Mouse (Mus musculus) CH12.LX (cell line): ENCODE data around the gene Tfr2. TPM values are rescaled to one million over a fixed set of nuclear protein-coding genes. Genes with fewer than 3 reads are reported as not detected.

ENCODE experiments used
- DNase-seq: peaks from one replicate; pipeline ENCODE4 v3.0.0-alpha.2; 2013; ENCODE audit errors: extremely low read depth
- H3K27ac ChIP-seq: 2 replicates; pipeline ENCODE4 v1.5.1; 2012; ENCODE audit warnings: low read depth, mild to moderate bottlenecking, control low read depth, moderate library complexity; ENCODE audit not compliant: insufficient read depth
- H3K27me3 ChIP-seq: replicated peaks from 2 replicates; pipeline ENCODE3; 2012; ENCODE audit warnings: inconsistent platforms
- H3K36me3 ChIP-seq, 2 experiments: replicated peaks in 1 of 2; 2 replicates each; pipeline versions ENCODE3 to v1.6.1; 2012; ENCODE audit warnings: inconsistent platforms in 1 of 2, low read length in 1 of 2, mild to moderate bottlenecking in 1 of 2, mixed read lengths in 1 of 2, moderate library complexity in 1 of 2; ENCODE audit not compliant: control insufficient read depth in 1 of 2, insufficient read depth in 1 of 2
- H3K4me1 ChIP-seq, 2 experiments: 2 replicates each; pipeline ENCODE4 v1.6.1; 2012; ENCODE audit warnings: inconsistent platforms in 1 of 2, moderate library complexity in 1 of 2; ENCODE audit not compliant: insufficient read depth in 2 of 2, control insufficient read depth in 1 of 2
- H3K4me2 ChIP-seq: 2 replicates; pipeline ENCODE4 v1.6.1; 2012; ENCODE audit warnings: low read depth, mild to moderate bottlenecking, control low read depth; ENCODE audit not compliant: poor library complexity, insufficient read depth, severe bottlenecking
- H3K4me3 ChIP-seq, 3 experiments: fragments of 150-350 bp in 1 of 3; sonication (generic) in 1 of 3; replicated peaks in 1 of 3; 2 replicates each; pipeline versions ENCODE3 to v1.5.1; 2011 to 2012; ENCODE audit warnings: low read depth in 2 of 3, low read length in 2 of 3, mild to moderate bottlenecking in 2 of 3, moderate library complexity in 2 of 3, control low read depth in 1 of 3, improper control_type of control experiment in 1 of 3, inconsistent platforms in 1 of 3, mixed read lengths in 1 of 3; ENCODE audit not compliant: poor library complexity in 1 of 3
- H3K79me2 ChIP-seq: replicated peaks from 2 replicates; pipeline ENCODE4 v1.6.1; 2012; ENCODE audit warnings: mild to moderate bottlenecking, moderate library complexity; ENCODE audit not compliant: control insufficient read depth, poor library complexity, insufficient read depth, severe bottlenecking; ENCODE audit errors: extremely low read depth
- H3K9ac ChIP-seq: 2 replicates; pipeline ENCODE4 v1.6.1; 2012; ENCODE audit warnings: low read depth, mild to moderate bottlenecking, control low read depth, moderate library complexity; ENCODE audit not compliant: insufficient read depth
- H3K9me3 ChIP-seq: replicated peaks from 2 replicates; pipeline ENCODE3; 2012; ENCODE audit warnings: low read length, inconsistent platforms, mixed read lengths
- BHLHE40 ChIP-seq: IDR thresholded peaks from 2 replicates; pipeline ENCODE4 v1.6.1; 2011; ENCODE audit warnings: mild to moderate bottlenecking, low read depth, low read length, improper control_type of control experiment
- CHD1 ChIP-seq: IDR thresholded peaks from 2 replicates; pipeline ENCODE4 v1.6.1; 2012; ENCODE audit warnings: low read depth, low read length, improper control_type of control experiment, inconsistent platforms
- CHD2 ChIP-seq: IDR thresholded peaks from 2 replicates; pipeline ENCODE4 v1.6.1; 2011; ENCODE audit warnings: low read length, improper control_type of control experiment
- CTCF ChIP-seq, 2 experiments: IDR thresholded peaks in 1 of 2; conservative IDR thresholded peaks in 1 of 2; 2 replicates each; pipeline ENCODE4 v1.5.1; 2011 to 2012; ENCODE audit warnings: low read depth in 2 of 2, low read length in 2 of 2, improper control_type of control experiment in 1 of 2, inconsistent platforms in 1 of 2, mild to moderate bottlenecking in 1 of 2, moderate library complexity in 1 of 2
- E2F4 ChIP-seq: IDR thresholded peaks from 2 replicates; pipeline ENCODE4 v1.6.1; 2011; ENCODE audit warnings: low read depth, low read length, improper control_type of control experiment; ENCODE audit not compliant: insufficient replicate concordance
- ELF1 ChIP-seq: IDR thresholded peaks from 2 replicates; pipeline ENCODE4 v1.6.1; 2014; ENCODE audit warnings: low read depth, mild to moderate bottlenecking, inconsistent platforms, low read length, improper control_type of control experiment
- ETS1 ChIP-seq: conservative IDR thresholded peaks from 2 replicates; pipeline ENCODE4 v1.6.1; 2012; ENCODE audit warnings: low read depth, mild to moderate bottlenecking, inconsistent platforms, low read length, improper control_type of control experiment, moderate library complexity
- HCFC1 ChIP-seq: IDR thresholded peaks from 2 replicates; pipeline ENCODE4 v1.6.1; 2012; ENCODE audit warnings: low read depth, mild to moderate bottlenecking, inconsistent platforms, low read length, improper control_type of control experiment
- IRF4 ChIP-seq: IDR thresholded peaks from 2 replicates; pipeline ENCODE4 v1.6.1; 2014; ENCODE audit warnings: low read depth, mild to moderate bottlenecking, inconsistent platforms, low read length, improper control_type of control experiment
- JUND ChIP-seq: conservative IDR thresholded peaks from 2 replicates; pipeline ENCODE4 v1.6.1; 2011; ENCODE audit warnings: low read depth, low read length, improper control_type of control experiment
- KAT2A ChIP-seq: IDR thresholded peaks from 2 replicates; pipeline ENCODE4 v1.6.1; 2012; ENCODE audit warnings: low read length, improper control_type of control experiment, inconsistent platforms; ENCODE audit not compliant: insufficient replicate concordance
- MAFK ChIP-seq: IDR thresholded peaks from 2 replicates; pipeline ENCODE4 v1.6.1; 2011; ENCODE audit warnings: low read length, improper control_type of control experiment; ENCODE audit not compliant: insufficient replicate concordance
- MAZ ChIP-seq: IDR thresholded peaks from 2 replicates; pipeline ENCODE4 v1.6.1; 2012; ENCODE audit warnings: low read depth, mild to moderate bottlenecking, inconsistent platforms, low read length, improper control_type of control experiment, moderate library complexity
- NRF1 ChIP-seq: IDR thresholded peaks from 2 replicates; pipeline ENCODE4 v1.6.1; 2014; ENCODE audit warnings: low read depth, mild to moderate bottlenecking, inconsistent platforms, low read length, improper control_type of control experiment, moderate library complexity
- PAX5 ChIP-seq: IDR thresholded peaks from 2 replicates; pipeline ENCODE4 v1.6.1; 2012; ENCODE audit warnings: low read length, inconsistent platforms, mixed read lengths
- RAD21 ChIP-seq: IDR thresholded peaks from 2 replicates; pipeline ENCODE4 v1.6.1; 2011; ENCODE audit warnings: low read depth, mild to moderate bottlenecking, low read length, improper control_type of control experiment, moderate library complexity
- RCOR1 ChIP-seq: conservative IDR thresholded peaks from 2 replicates; pipeline ENCODE4 v1.6.1; 2012; ENCODE audit warnings: low read depth, mild to moderate bottlenecking, inconsistent platforms, low read length, improper control_type of control experiment
- SIN3A ChIP-seq: IDR thresholded peaks from 2 replicates; pipeline ENCODE4 v1.6.1; 2012; ENCODE audit warnings: low read length, improper control_type of control experiment, inconsistent platforms
- SMC3 ChIP-seq: IDR thresholded peaks from 2 replicates; pipeline ENCODE4 v1.6.1; 2011; ENCODE audit warnings: low read depth, low read length, improper control_type of control experiment
- TBP ChIP-seq: conservative IDR thresholded peaks from 2 replicates; pipeline ENCODE4 v1.6.1; 2011; ENCODE audit warnings: low read depth, low read length, improper control_type of control experiment
- UBTF ChIP-seq: IDR thresholded peaks from 2 replicates; pipeline ENCODE4 v1.6.1; 2012; ENCODE audit warnings: low read depth, mild to moderate bottlenecking, inconsistent platforms, low read length, improper control_type of control experiment, moderate library complexity
- USF1 ChIP-seq: IDR thresholded peaks from 2 replicates; pipeline ENCODE4 v1.6.1; 2014; ENCODE audit warnings: low read depth, mild to moderate bottlenecking, inconsistent platforms, low read length, improper control_type of control experiment
- USF2 ChIP-seq: conservative IDR thresholded peaks from 2 replicates; pipeline ENCODE4 v1.6.1; 2011; ENCODE audit warnings: low read depth, low read length, improper control_type of control experiment
- ZC3H11A ChIP-seq: IDR thresholded peaks from 2 replicates; pipeline ENCODE4 v1.6.1; 2012; ENCODE audit warnings: low read depth, mild to moderate bottlenecking, inconsistent platforms, low read length, improper control_type of control experiment
- ZKSCAN1 ChIP-seq: IDR thresholded peaks from 2 replicates; pipeline ENCODE4 v1.6.1; 2012; ENCODE audit warnings: low read depth, inconsistent platforms, low read length, improper control_type of control experiment, borderline replicate concordance
- dilution Hi-C: fragments of 300-500 bp; cut with MboI; formaldehyde crosslinking; loops from 2 replicates; pipeline ENCODE4 v1.14.3; 2020; ENCODE audit warnings: low sequenced_read_pairs; ENCODE audit not compliant: extremely low pct_unique_long_range_greater_than_20kb, extremely low pct_ligation_motif_present
- in situ Hi-C: fragments of 300-500 bp; cut with MboI; formaldehyde crosslinking; loops from 3 replicates; pipeline ENCODE4 v1.14.3; 2019; ENCODE audit warnings: low sequenced_read_pairs, low pct_ligation_motif_present, low pct_unique_long_range_greater_than_20kb, mixed read lengths
- polyA plus RNA-seq: library from polyadenylated mRNA; unstranded; fragments of >175 nt; gene quantifications from 2 replicates; pipeline ENCODE4 v1.2.1, GENCODE M21; 2012; ENCODE audit warnings: low read depth; ENCODE audit not compliant: insufficient read length
- total RNA-seq, 2 experiments: library from RNA; depleted of rRNA; stranded (reverse); fragments of 300-350 nt in 1 of 2; fragments of >200 nt in 1 of 2; gene quantifications; 2 replicates each; pipeline ENCODE4 v1.2.3; 2012 to 2014

Tfr2 gene
- total and polyA plus RNA-seq, 3 experiments: 0.67 to 2.2 (median 2.2) TPM

DNA sequence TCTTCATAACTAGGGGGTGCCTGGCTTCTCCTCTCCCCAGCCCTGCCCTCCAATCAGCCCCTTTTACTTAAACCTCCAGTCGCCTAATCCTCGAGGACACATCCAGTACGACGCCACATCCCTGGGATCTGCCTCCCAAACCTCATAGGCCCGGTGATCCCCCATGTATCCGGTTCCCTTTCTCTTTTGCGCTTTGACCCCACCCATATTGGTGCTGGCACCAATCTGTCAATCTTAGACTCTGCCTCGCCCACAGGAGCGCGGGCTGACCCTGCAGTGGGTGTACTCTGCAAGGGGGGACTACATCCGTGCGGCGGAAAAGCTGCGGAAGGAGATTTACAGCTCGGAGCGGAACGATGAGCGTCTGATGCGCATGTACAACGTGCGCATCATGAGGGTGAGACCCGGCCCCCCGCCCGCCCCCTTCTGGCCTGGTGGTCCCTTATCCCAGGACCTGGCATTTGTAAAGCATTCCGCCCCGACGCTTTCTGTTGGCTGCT is 14.1 kb downstream of the Tfr2 start:
- TF ChIP-seq PAX5: no peak
- TF ChIP-seq NRF1: no peak
- TF ChIP-seq MAZ: no peak
- TF ChIP-seq RCOR1: no peak
- no peak for TF ChIP-seq HCFC1
- TF ChIP-seq ZC3H11A: no peak
- no peak for TF ChIP-seq ZKSCAN1
- TF ChIP-seq USF1: no peak
- no peak for TF ChIP-seq KAT2A
- no peak for TF ChIP-seq CHD1
- TF ChIP-seq SIN3A: no peak
- no peak for TF ChIP-seq RAD21
- no peak for TF ChIP-seq ELF1
- TF ChIP-seq ETS1: no peak
- TF ChIP-seq UBTF: no peak
- no peak for TF ChIP-seq CHD2
- no peak for TF ChIP-seq TBP
- TF ChIP-seq IRF4: no peak
- TF ChIP-seq MAFK: no peak
- Histone ChIP-seq H3K27me3 (peaks cover 3% of the 10 kb centered on the region), H3K9ac (no peak overlapping the region), H3K27ac (no peak overlapping the region), H3K36me3 (no peaks in the 10 kb centered on the region), H3K9me3 (peaks cover 6% of the 10 kb centered on the region), H3K79me2 (no peaks in the 10 kb centered on the region), H3K4me2 (no peak overlapping the region), H3K4me3 (no peak overlapping the region), H3K4me1 (no peaks in the 10 kb centered on the region)
- DNase-seq: no peak
- in situ Hi-C loops: no loop called here
- dilution Hi-C loops: no loop called here

DNA sequence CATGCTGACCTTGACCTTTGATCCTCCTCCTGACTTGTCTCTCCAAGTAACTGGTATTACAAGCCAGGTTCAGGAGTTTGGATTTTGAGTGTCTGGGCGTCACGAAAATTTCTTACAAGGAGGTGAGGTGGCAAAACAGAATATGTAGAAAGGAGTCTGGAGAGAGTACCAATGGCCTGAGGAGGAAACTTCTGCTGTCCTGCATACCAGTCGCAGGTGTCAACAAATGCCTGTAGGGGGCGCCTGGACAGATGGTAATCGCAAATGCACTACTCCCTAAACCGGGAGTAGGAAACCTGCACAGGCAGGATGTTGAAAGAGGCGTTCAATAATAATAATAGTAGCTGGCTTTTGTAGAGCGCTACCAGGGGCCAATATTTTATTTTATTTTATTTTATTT is 15.3 kb downstream of the Tfr2 start:
- no peak overlapping the region for H3K27ac ChIP-seq
- no peaks in the 10 kb centered on the region for H3K79me2 ChIP-seq
- TF ChIP-seq E2F4 (no peak), USF2 (no peak), UBTF (no peak), MAFK (no peak), SMC3 (peak; percentile 60), ELF1 (no peak), IRF4 (peak; percentile 50; the same call in 1 of the 2 replicates), ZC3H11A (no peak), SIN3A (no peak), HCFC1 (no peak), RAD21 (peak; percentile 58), CHD2 (no peak), JUND (no peak), CTCF (conservative IDR thresholded peaks at IDR 0.05 in 1 of 2, IDR thresholded peaks at IDR 0.05 in 1 of 2; ENCODE audit: low read depth in 2 of 2, low read length in 2 of 2) (peak; percentile 48 to 82; a peak in 3 of 4 replicates), NRF1 (no peak), BHLHE40 (no peak)
- no peak overlapping the region for H3K4me2 ChIP-seq
- no peak overlapping the region for H3K9ac ChIP-seq
- peaks cover 6% of the 10 kb centered on the region for H3K9me3 ChIP-seq
- peaks cover 3% of the 10 kb centered on the region for H3K27me3 ChIP-seq
- no peak overlapping the region for H3K4me3 ChIP-seq
- dilution Hi-C loops: no loop called here
- no peaks in the 10 kb centered on the region for H3K4me1 ChIP-seq
- DNase-seq: peak; percentile 52
- in situ Hi-C loops: no loop called here
- H3K36me3 ChIP-seq: no peaks in the 10 kb centered on the region
